Mouse (Mus musculus) urinary bladder, postnatal 25 days (tissue): ENCODE results near the gene Rasl2-9.
"Not testable (repeated sequence)": the region's sequence is repeated elsewhere in the genome, so short reads cannot be mapped to it uniquely, and the experiment has no call there.

Experiments used
- DNase-seq: peaks from one replicate; pipeline ENCODE4 v3.0.0; 2022; ENCODE audit warnings: low spot score

Rasl2-9 gene

DNA sequence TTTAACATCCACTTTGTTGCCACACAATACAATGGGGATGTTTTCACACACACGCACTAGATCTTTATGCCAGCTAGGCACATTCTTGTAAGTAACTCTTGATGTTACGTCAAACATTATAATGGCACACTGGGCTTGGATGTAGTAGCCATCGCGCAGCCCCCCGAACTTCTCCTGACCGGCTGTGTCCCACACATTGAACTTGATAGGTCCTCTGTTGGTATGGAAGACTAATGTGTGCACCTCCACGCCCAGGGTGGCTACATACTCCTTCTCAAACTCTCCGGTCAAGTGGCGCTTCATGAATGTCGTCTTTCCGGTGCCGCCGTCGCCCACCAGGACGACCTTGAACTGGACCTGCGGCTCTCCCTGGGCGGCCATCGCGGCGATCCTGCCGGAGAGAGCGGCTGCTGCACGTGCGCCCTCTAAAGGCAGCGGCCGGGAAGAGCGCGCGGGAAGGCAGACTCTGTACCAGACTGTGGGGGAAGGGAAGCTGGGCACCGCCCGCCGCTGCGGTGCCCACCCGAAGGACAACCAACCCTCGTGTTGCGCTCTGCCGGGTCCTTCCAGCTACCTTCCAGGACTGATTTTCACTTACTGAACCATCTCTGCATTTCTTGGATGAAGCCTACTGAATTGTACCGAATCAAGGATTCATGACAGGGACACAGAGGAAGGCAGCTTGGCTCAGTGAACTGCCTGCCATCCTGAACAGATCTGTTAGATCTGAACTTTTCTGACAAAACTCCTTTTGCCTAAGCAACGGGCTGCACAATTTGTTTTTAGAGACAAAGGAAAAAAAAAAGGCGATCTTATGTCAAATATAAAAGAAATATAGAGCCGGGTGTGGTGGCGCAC lies at the start of gene Rasl2-9:
Rasl2-9 (minus strand) TSS at position 402 of the 858 bp plus-strand sequence.
- peak; percentile 68 for DNase-seq

- DNase-seq: not testable (repeated sequence)
Observed at GRCm38 (mm10) chr7:5149570-5149969, 23.8 kb upstream of the Rasl2-9 start, which contains the start of gene Vmn1r55. Vmn1r55 (minus strand) TSS chr7:5149670.

GRCm38 (mm10) chr7:5125078-5125477 lies 672 bp downstream of the Rasl2-9 start:
- DNase-seq: no peak

GRCm38 (mm10) chr7:5116850-5117249 lies 8.9 kb downstream of the Rasl2-9 start, which contains the start of gene Rfpl4:
Rfpl4 (minus strand) TSS chr7:5116950.
- no peak for DNase-seq

DNA sequence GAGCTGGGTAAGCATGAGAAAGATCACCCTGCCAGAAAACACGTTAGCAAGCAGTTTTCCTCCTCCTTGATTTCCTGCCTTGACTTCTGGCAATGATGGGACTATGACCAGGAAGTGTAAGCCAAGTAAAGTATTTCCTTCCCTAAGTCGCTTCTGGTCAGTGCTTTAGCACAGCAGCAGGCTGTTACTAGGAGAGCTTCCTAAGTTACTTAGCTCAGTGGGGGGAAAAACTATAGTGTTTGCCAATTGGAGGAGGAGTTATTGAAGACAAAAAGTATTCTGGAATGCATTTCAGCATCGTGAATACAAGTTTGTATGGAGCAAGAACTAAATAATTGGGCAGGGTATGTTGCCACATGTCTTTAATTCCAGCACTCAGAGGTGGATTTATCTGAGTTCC lies 13.0 kb downstream of the Rasl2-9 start:
- DNase-seq: no peak

- no peak for DNase-seq
Observed at GRCm38 (mm10) chr7:5109301-5109700, 16.4 kb downstream of the Rasl2-9 start.

GRCm38 (mm10) chr7:5108272-5108671 lies 17.5 kb downstream of the Rasl2-9 start:
- no peak for DNase-seq

- DNase-seq: no peak
Observed at GRCm38 (mm10) chr7:5102564-5102963, 23.2 kb downstream of the Rasl2-9 start.

DNA sequence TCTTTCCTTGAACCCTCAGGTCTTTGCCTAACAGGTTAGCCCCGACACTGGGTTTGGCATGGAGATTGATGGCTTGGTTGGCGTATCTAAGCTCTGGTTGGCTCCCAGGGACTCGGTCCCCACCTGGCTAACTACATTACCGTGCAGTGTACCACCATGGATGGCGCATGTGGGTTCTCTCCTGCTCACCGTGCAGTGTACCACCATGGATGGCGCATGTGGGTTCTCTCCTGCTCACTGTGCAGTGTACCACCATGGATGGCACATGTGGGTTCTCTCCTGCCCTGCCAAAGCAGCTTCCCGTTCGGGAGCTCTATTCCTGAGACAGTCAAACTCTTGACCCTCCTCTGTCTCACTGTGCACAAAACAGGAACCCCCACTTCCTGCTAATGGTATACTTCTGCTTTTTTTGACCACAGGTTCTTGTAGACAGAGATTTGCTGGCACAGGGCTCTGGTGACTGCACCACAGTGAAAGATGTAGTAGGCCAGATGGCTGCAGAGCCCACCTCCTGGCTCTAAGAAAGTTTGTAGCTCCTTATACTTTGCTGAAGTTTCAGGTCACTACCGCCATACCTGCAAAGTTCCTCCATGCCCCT lies 24.6 kb downstream of the Rasl2-9 start:
- no peak for DNase-seq

DNA sequence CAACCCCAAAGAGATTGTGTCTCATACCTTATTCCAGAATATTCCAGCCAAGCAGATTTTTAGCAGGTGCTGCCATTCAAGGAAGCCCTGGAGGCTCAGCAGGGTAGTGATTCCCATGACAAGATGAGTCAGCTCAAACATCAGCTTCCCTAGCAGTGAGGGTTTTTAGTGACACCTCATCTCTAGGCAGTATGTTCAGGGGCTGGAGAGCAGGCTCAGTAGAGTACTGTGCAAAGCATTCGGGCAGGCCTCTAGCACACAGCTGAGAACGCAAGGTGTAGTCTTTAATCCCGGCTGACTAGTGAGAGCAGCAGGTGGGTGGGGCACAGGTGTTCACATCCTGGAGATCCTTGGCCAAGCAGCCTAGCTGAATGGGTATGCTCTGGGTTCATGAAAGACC lies 26.0 kb downstream of the Rasl2-9 start:
- DNase-seq: no peak

- DNase-seq: no peak
Observed at GRCm38 (mm10) chr7:5098769-5099168, 27.0 kb downstream of the Rasl2-9 start.

DNA sequence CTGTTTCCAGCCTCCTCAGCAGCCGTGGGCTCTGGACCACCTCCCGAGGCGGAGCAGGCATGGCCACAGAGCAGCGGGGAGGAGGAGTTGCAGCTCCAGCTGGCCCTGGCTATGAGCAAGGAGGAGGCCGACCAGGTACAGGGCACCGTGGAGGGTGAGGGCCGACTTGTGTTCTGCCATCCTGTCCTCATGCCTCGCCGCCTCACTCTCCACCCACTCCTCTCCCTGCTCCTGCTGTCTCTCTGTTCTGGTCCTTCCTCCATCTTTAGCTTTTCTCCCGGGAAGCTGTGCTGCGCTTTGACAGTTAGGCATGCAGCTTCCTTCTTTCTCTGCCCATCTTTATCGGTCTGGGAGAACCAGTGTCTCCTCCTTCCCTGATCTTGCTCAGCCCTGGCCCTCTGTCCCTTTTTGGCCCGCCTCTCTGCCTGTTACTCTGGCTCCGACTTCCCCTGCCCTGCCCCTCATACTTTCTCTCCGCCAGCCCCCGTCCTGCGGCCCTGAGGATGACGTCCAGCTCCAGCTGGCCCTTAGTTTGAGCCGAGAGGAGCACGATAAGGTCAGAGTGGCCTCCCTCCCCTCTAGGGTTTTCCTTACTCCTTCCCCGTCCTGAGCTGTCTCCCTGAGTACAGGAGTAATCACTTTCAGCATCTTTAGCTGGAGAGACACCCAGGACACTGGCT lies 32.8 kb downstream of the Rasl2-9 start:
- DNase-seq: no peak

DNA sequence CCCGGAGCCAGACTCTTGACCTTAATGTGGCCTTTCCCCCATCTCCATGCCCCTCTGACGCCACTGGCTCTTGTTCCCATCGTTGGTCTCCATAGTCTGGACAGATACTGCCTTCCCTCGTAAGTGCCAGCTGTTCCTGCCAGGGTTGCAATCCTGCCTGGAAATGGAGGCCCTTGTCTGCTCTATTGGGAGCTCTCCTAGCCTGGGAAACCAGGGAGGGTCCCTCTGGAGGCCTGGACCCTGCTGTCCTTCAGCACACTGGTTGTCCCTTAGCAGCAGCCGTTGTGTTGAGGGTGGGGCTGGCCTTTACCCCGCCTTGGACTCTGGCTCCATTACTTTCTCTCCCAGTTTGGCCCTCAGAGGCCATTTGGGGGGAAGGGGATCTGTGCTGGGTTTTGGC lies 33.4 kb downstream of the Rasl2-9 start:
- DNase-seq: no peak

DNA sequence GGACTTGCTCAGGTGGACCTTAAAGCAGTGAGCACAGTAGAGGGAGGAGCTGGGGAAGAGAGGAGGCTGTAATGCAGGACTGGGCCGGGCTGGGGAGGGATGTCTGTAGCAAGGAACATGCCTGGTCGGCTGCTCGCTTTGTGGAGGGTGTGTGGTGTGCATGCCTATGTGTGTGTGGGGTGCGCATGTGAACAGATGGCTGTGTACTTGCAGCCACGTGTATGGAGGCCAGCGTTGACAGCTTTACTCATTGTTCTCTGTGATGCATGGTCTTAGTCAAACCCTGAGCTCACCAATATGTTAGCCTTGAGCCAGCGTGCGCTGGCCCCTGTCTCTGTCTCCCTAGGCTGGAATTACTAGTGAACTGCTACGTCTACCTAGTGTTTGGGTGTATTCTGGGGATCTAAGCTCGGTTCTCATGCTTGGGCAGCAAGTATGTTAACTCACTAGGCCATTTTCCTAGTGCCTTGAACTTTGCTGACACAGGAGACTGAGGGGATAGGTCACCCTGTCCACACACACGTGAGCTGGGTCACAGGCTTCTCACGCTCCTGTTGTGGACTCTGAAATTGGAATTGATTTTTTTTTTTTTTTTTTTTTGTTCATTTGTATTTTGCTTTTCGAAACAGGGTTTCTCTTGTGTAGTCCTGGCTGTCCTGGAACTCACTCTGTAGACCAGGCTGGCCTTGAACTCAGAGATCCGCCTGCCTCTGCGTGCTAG lies 34.6 kb downstream of the Rasl2-9 start:
- no peak for DNase-seq

- no peak for DNase-seq
Observed at GRCm38 (mm10) chr7:5089853-5090252, 35.9 kb downstream of the Rasl2-9 start.

DNA sequence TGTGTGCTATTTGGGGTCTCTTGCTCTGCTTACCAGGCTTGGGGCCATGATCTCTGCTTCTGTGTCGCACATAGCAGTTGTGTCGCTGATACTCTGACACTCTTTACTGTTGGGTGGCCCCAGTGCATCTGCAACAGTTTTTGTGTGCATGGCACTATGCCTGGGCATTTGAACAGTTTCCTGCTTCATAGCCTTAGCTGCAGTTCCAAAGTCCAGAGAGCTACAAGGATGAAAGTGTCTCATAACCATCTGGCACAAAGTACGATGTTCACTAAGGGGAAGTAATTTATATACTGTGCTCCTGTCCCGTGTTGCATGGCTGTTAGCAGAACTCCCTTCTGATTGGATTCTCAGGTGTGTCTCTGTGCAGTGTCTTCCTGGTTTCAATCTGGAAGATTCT lies 37.9 kb downstream of the Rasl2-9 start:
- no peak for DNase-seq

- no peak for DNase-seq
Observed at GRCm38 (mm10) chr7:5086921-5087440, 38.8 kb downstream of the Rasl2-9 start.

DNA sequence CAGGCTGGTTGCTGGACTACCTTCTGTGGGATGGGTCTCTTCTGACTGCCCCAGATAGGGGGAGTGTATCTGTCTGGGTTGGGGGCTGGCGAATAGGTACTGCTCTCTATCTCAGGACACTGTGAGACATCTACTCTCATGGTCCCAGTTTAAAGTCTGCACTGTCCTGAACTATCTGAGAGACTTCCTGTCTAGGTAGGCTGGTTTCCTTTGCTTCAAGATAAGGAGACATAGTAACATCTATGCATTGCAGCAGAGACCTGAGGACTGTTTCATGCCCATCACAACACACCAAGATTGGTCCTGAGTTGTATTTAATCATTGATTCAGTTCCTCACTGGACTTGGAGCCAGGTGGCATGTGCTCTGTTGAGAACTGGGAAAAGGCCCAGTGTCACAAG lies 40.2 kb downstream of the Rasl2-9 start:
- no peak for DNase-seq

DNA sequence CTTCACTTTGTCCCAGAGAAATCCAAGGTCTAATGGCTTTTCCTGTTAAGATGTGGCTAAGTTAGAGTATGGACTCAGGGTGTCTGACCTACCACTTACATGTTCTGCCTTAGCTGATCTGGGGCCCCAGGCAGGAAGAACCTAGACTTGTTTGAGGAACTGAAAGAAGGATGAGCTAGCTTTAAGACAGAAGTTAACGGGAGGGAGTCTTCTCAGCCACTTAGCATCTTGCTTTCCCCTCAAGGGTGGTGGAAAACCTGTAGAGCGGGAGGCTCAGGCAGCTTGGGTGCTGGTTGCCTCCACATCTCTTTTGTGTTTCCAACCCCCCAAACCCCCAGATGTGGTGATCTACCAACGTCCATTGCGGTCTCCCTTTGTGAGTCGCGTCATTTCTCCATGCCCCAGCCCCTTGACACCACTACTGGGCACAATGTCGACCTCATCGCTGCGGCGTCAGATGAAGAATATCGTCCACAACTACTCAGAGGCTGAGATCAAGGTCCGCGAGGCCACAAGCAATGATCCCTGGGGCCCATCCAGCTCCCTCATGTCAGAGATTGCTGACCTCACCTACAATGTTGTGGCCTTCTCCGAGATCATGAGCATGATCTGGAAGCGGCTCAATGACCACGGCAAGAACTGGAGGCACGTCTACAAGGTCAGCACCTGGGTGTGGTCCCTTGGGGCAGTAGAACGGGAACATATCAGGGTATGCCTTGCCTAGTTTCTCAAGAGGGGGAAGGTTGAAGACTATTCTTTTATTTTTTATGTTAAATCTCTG lies 42.2 kb downstream of the Rasl2-9 start:
- no peak for DNase-seq

DNA sequence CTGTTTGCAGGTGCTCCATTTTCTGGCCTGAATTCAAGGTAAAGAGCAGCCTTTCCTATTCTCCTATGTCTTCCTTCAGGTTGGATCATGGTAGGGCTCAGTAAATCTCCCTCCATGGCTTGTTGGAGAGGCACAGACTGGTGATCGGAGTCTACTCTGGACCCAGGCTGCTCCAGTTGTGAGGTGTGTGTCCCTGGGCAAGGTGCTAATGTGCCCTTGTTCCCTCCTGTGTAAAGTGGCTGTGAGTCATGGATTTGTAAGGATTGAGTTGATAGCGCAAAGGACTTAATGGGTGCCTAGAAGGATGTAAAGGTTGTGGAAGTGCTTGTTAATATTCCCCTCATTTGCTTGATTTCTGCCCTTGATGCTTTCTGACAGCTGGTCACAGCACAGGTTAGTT lies 43.8 kb downstream of the Rasl2-9 start:
- no peak for DNase-seq

DNA sequence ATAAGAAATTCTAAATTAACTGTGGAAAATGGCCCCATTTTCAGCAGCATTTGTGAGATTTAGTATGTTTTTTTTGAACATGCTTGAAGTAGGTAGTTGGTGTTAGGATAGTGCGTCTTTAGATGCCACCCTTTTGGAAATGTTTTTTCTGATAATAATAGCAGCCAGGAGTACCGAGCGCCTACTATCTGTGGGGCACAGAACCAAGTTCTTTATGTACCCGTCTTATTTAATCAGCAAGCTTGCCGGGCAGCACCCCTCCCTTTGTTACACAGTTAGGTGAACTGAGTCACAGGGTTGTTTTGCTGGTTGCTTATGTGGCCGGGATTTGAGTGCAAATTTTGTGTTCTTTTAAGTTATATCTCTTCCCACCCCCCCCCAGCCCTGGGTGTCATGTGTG lies 44.5 kb downstream of the Rasl2-9 start:
- DNase-seq: no peak
